Mouse (Mus musculus) brown adipose tissue, adult 24 weeks (tissue): ENCODE results near the gene Prpf19. TPM values are rescaled to one million over a fixed set of nuclear protein-coding genes. Genes with fewer than 3 reads are reported as not detected.

Experiments
- H3K27ac ChIP-seq: fragments of 200-500 bp; replicated peaks from 2 replicates; pipeline ENCODE4 v1.5.1; 2012; ENCODE audit warnings: low read depth, mild to moderate bottlenecking, low read length
- H3K4me1 ChIP-seq: fragments of 200-500 bp; 2 replicates; pipeline ENCODE4 v1.6.1; 2012; ENCODE audit warnings: low read length, mixed read lengths; ENCODE audit not compliant: control insufficient read depth, insufficient read depth, insufficient read length
- H3K4me3 ChIP-seq: fragments of 200-500 bp; 2 replicates; pipeline ENCODE4 v1.5.1; 2012; ENCODE audit warnings: low read depth, mild to moderate bottlenecking, low read length, moderate library complexity; ENCODE audit not compliant: insufficient read depth
- polyA plus RNA-seq: library from polyadenylated mRNA; stranded (reverse); fragments of >200 nt; gene quantifications from 2 replicates; pipeline ENCODE4 v1.2.4, GENCODE M21; 2012; ENCODE audit not compliant: missing spikeins, insufficient read depth, insufficient read length

Gene Prpf19
- polyA plus RNA-seq, 1 experiment: 65.6 TPM

DNA sequence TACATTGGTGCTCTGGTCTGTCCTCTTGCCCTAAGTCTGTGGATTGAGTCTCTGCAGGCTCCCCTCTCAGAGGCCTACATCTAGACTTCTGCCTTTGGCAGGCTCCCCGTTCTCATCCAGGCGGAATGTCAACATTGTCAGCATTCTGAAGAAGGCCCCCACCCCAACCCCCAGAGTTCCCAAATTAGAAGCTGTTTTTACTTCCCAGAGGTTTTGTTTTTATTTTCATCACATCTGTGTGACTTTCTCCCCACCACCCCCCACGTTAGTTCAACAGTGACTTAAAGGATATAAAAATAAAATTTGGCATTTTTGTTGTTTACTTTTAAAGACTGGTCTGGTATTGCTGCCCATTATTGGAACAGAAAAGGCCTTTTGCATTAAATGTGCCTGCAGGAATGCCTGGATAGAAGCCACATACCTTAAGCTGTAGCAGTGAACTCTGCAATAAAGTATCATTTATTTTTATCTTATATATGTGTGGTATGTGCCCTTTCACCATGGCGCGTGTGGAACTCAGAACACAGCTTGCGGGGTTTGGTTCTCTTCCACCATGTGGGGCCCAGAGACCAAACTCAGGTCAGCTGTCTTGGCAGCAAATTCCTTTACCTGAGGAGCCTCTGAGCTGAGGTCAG, 14.2 kb downstream of the Prpf19 start:
- H3K27ac ChIP-seq: no peak overlapping the region

DNA sequence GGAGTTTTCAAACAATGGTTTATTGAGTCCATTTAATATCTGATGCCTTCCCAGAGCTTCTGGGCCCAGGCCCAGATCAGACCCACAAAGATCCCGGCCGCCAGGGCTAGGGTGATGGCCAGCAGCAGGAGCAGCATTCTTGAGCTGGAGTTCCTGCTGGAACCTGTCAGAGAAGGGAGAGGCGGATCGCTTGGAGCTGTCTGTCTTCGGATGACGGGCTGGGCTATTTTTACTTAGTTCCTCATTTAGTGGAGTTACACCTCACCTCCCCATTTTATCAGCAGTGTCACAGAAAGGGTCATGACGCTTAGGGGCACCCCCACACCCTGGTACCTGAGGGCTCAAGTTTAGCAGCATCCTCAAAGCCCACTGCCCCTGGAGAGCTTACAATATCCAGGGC, 19.3 kb downstream of the Prpf19 start:
- Histone ChIP-seq H3K4me1 (no peaks in the 10 kb centered on the region), H3K27ac (no peak overlapping the region), H3K4me3 (no peak overlapping the region)

More for the DNA sequence above, 14.2 kb downstream of the Prpf19 start:
- no peak overlapping the region for H3K4me3 ChIP-seq
- H3K4me1 ChIP-seq: peaks cover 3% of the 10 kb centered on the region

DNA sequence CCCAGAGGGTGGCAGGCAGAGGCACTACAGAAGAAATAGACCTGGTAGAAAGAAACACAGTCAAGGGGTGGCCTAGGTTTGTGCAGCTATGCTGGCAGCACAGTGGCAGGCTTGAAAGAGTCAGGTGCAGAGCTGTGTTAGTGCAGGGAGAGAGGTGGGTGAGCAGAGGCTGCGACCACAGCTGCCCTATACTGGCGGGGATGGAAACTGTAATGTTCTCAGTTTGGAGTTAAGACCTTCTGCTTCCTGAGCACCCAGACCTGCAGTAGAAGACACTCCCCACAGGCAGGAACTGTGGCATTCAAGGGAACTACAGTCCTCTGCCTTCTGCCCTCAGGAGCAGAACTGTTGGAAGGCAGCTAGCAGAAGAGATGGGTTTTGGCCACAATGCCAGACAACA, 19.8 kb downstream of the Prpf19 start:
- H3K4me1 ChIP-seq: no peaks in the 10 kb centered on the region
- H3K4me3 ChIP-seq: no peak overlapping the region
- H3K27ac ChIP-seq: no peak overlapping the region

DNA sequence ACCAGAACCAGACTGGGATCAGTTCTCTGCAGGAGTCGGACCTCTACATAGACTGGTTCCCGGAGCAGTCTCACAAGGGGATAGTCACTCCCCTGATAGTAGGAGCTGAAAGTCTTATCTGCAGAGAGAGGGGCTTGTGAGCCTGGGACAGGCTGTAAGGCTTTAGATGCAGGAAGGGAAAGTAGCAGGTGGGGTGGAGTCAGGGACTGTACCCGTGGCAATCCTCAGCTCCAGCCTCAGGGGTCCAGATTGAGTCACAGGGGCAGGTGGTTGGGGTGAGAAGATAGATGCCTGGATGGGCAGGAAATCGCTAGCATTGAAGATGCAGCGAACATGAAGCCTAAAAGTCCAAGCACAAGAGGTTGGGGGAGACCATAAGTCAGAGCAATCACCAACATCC, 21.5 kb downstream of the Prpf19 start:
- H3K27ac ChIP-seq: no peak overlapping the region
- no peaks in the 10 kb centered on the region for H3K4me1 ChIP-seq
- no peak overlapping the region for H3K4me3 ChIP-seq

DNA sequence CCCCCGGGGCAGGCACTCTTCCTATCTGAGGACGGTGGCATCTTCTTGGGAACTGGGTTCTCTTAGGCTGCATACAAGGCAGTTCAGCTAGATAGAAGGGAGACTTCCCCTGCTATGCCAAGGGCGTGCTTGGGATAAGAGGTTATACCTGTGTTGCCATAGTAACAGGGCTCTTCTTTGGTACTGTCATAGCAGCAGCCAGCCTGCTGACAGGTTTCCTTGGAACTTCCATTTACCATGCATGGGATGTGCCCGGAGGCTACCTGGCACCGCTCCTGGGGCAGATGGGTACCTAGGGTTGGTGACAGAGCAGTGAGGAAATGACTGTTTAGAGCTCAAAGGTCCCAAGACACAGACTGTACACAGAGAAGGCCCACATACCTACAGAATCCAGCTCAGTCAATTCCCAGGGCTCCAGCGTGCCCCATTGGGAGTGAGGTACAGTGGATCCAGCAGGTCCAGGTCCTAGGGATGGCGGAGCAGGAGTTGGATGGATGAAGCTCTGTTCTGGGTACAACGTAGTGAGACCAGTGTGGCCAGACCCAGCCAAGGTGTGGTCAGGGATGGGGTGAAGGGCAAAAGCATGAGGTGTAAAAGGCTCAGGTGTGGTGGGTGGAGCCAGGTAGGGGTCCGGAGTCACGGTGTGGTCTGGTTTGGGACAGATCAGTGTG, 23.4 kb downstream of the Prpf19 start:
- Histone ChIP-seq H3K27ac (no peak overlapping the region), H3K4me1 (no peaks in the 10 kb centered on the region), H3K4me3 (no peak overlapping the region)

DNA sequence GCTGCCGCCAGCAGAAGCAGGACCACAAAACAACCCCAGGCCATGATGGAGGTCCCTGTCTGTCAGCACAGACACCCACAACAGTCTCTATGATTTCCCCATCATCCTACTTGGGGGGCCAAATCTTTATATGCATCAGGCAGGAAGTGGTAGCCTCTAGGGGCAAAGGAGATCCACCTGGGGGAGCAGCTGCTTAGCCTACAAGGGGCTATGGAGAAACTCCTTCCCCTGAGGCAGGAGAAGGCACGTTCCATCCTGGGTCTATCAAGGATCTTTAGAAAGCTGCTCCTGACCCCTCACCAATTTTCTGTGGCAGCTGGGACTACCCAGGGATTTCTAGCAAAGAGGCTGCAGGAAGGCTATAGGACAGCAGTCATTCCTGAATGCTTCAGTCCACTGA, 25.5 kb downstream of the Prpf19 start, which contains the start of gene Zp1:
TSS of gene Zp1 (minus strand) at position 101 of the 400 bp plus-strand sequence.
- no peak within 1 kb of the TSS for H3K27ac ChIP-seq
- no peak within 1 kb of the TSS for H3K4me3 ChIP-seq
- no peaks in the 10 kb centered on the region for H3K4me1 ChIP-seq

DNA sequence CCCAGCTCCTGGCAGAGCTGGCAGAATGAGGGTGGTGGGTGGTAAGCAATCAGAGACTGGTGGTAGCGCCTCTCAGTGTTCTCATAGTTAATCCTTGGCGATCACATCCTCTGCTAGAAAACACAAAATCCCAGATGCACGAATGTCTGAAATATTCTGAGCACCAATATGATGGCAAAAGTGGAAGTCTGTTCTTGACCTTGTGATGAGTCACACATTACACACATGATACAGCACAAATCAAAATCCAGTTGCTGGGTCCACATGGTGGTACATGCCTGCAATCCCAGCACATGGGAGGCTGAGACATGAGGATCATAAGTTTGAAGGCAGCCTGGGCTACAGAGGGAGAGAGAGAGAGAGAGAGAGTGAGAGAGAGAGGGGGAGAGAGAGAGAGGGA, 26.0 kb downstream of the Prpf19 start:
- Histone ChIP-seq H3K27ac (no peak overlapping the region), H3K4me1 (no peaks in the 10 kb centered on the region)

DNA sequence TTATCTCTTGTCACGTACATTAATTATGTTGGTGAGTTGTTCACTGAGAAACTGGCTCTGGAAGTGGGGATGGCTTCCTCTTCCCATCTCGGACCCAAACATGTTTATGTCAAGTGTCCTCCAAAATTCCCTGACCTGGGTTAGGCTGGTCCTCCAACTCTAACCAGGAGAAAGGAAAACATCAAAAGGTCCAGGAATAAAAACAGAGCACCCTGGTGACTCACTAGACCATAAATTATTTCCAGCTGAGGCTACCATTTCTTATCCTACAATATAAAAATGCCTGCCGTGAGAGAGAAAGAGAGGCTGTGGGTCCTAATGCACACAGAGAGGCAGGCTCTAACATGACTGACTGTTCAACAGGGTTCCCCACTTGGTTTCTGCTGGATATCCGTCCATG, 29.2 kb downstream of the Prpf19 start:
- H3K27ac ChIP-seq: no peak overlapping the region
- no peaks in the 10 kb centered on the region for H3K4me1 ChIP-seq
- H3K4me3 ChIP-seq: no peak overlapping the region

More for the DNA sequence above, 26.0 kb downstream of the Prpf19 start:
- no peak overlapping the region for H3K4me3 ChIP-seq

DNA sequence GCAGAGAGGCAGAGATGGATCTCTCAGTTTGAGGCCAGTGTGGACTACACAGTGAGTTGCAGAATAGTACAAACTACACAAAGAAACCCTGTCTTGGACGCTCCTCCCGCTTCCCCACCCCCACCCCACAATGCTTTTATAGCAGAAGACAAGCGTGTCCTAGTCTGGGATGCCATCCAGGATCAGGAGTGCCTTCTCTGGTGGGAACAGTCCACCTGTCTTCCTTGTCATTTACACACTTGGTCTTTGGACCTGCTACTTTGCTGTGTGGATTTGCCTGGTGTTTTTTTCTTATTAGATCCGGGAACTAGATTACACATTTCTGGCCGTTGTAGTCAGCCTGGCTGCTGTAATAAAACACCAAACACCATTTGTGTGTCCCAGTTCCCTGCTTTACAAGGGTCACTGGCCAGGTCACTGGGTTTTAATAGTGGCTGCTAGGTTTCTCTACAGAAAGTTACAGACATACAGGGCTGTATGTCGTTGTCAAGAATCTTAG, 31.1 kb downstream of the Prpf19 start:
- no peaks in the 10 kb centered on the region for H3K4me1 ChIP-seq
- no peak overlapping the region for H3K27ac ChIP-seq
- no peak overlapping the region for H3K4me3 ChIP-seq

DNA sequence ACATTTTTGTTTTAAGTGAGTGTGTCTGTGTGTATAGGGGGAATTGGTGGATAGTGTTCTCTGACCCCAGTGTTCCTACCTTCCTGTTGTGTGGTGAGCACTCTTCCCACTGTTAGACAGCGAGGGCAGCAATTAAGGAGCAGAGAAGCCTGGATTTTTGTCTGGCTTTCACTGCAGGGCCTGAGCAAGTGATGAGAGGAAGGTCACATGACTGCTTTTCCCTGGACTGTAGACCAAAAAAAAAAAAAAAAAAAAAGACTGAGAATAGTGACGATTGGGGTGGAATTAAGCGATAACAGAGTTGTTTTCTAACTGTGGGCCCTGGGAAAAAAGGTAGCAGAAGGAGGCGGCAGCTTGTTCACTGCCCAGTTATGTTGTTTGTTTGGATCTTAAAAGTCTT, 31.6 kb downstream of the Prpf19 start:
- Histone ChIP-seq H3K4me3 (no peak overlapping the region), H3K27ac (no peak overlapping the region), H3K4me1 (no peaks in the 10 kb centered on the region)

DNA sequence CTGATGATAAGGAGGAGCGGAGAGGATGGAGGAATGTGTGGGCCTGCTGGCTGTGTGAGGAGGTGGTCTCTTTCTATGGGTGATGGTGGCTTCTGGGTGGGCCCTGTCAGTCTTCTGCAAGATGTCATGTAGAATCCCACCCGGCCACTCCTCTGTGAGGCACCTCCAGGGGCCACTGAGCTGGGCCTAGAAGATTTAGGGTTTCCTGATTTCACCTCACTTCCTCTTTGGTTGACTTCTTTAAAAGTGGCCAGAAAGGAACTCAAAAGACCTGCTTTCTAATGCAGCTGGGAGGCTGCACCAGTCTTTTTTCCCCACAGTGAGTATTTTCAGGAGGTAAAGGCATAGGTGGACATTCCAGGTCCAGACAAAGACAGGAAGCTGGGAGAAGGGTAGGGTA, 35.6 kb downstream of the Prpf19 start:
- H3K4me1 ChIP-seq: no peaks in the 10 kb centered on the region
- H3K4me3 ChIP-seq: no peak overlapping the region
- no peak overlapping the region for H3K27ac ChIP-seq

DNA sequence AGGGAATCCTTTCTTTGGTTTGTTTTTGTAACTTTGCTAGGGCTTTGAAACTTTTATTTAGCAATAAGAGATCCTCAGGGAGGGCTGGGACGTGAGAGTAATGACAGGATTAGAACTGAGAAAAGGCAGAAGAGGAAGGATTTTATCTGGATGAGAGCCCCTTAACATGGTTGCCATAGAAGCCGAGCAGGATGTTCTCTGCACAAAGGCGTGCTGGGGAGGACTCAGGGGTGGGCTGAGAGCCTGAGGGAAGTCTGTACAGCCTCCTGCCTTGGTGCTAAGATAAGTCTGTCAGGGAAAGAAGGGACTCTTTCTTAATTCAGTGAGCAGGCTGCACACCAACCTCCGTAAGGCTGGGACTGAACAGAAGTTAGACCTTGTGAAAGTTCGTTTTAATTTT, 40.0 kb downstream of the Prpf19 start:
- Histone ChIP-seq H3K4me1 (no peaks in the 10 kb centered on the region), H3K4me3 (no peak overlapping the region), H3K27ac (no peak overlapping the region)

DNA sequence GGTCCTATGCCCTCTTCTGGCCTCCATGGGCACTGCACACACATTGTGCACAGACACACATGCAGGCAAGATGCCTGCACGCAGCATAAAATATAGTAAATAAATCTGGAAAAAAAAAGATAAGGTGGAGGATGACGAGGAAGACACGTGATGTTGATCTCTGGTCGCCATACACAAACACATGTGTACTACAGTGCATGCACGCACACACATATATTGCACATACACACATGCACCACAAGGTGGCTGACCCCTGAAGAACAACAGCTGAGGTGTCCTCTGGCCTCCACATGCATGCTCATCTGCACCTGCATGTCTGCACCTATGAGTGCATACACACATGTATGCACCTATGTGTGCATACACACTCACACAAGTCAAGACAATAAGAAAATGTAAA, 41.0 kb downstream of the Prpf19 start:
- H3K27ac ChIP-seq: no peak overlapping the region
- no peak overlapping the region for H3K4me3 ChIP-seq
- no peaks in the 10 kb centered on the region for H3K4me1 ChIP-seq

DNA sequence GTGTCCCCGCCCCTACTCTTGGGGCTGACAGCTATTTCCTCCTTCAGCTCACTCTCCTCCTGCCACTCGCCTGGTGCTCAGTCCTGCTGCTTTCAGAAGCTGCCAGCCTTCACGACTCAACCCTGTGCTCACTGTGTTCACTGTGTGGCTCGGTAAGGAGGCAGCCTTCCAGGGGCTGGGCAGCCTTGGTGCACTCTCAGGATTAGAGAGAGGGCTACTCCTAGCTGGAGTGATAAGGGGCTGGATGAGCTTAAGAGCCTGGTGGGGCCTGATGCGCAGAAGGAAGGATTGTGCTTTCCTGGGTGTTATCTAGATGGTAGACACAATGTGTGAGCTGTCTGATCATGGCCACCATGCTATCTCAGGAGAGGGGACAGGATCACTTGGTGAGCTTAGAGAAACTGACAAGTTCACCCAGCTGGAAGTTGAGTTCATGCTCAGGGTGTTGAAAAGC, 42.1 kb downstream of the Prpf19 start, which contains the start of gene Ptgdr2:
TSS of gene Ptgdr2 (plus strand) at position 51 of the 454 bp plus-strand sequence.
- no peak within 1 kb of the TSS for H3K4me3 ChIP-seq
- no peak within 1 kb of the TSS for H3K27ac ChIP-seq
- no peaks in the 10 kb centered on the region for H3K4me1 ChIP-seq

DNA sequence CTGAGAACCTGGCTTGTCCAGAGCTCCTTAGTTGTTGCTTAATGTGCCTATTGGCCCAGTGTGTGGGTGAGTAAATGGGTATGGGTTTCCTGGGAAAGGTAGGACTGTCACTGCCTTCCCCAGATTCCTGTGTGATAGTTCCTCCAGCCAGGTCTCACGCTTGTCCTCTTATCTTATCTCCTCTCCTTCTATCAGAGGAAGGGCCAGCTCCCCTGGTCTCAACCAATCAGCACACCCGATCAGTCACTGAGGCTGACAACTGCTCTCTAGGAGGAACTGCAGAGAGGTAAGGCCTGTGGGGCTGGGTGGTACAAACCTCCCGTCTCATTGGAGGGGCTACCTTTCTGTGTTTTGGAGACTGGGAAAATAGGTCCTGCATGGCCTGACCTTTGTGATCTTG, 43.7 kb downstream of the Prpf19 start:
- H3K27ac ChIP-seq: no peak overlapping the region
- no peaks in the 10 kb centered on the region for H3K4me1 ChIP-seq
- H3K4me3 ChIP-seq: no peak overlapping the region
